Mouse (Mus musculus): ENCODE results near the gene Ciart.
"Not testable (repeated sequence)": the region's sequence is repeated elsewhere in the genome, so short reads cannot be mapped to it uniquely, and the experiment has no call there.

Gene Ciart

GRCm38 (mm10) chr3:95861796-95862195, 20.3 kb downstream of the Ciart start:
- peak; percentile 91 for DNase-seq

- no peak for DNase-seq
Measured at GRCm38 (mm10) chr3:95861216-95861615, 20.8 kb downstream of the Ciart start.

- no peak for DNase-seq
Measured at GRCm38 (mm10) chr3:95860323-95860722, 21.7 kb downstream of the Ciart start.

GRCm38 (mm10) chr3:95858278-95858677, 23.8 kb downstream of the Ciart start:
- DNase-seq = not testable (repeated sequence)

GRCm38 (mm10) chr3:95857050-95857449, 25.0 kb downstream of the Ciart start:
- not testable (repeated sequence) for DNase-seq

- DNase-seq = no peak
Measured at GRCm38 (mm10) chr3:95856115-95856514, 25.9 kb downstream of the Ciart start.

GRCm38 (mm10) chr3:95855502-95856089, 26.5 kb downstream of the Ciart start, which contains the start of gene Prpf3:
Gene Prpf3 (minus strand): TSS chr3:95855885.
- peak; percentile 97 for DNase-seq

GRCm38 (mm10) chr3:95851317-95851716, 30.7 kb downstream of the Ciart start:
- no peak for DNase-seq

- DNase-seq = no peak
Measured at GRCm38 (mm10) chr3:95850611-95851010, 31.4 kb downstream of the Ciart start.

GRCm38 (mm10) chr3:95842503-95843214, 39.4 kb downstream of the Ciart start:
- no peak for DNase-seq

- no peak for DNase-seq
Measured at GRCm38 (mm10) chr3:95839250-95839649, 42.8 kb downstream of the Ciart start.

GRCm38 (mm10) chr3:95829053-95829452, 53.0 kb downstream of the Ciart start:
- no peak for DNase-seq

Data from kidney, postnatal 14 days (tissue).